16 mouse cellular contexts compared by ENCODE assay signal in genomic region chr4:107812336-107812735, GRCm38 (mm10).
"Had no signal": no experiment of that assay in that cellular context is flagged by ENCODE, and none has a peak within 500 bp of the region (broad histone marks: within the 10 kb centered on the region; RNA-seq: fewer than 3 reads in every experiment).

No protein-coding gene starts in this region.

- H3K27ac ChIP-seq: layer of hippocampus, adult 2 months; liver, embryonic 13.5 days; lung, embryonic 15.5 days; macrophage had no signal

- H3K27me3 ChIP-seq: liver, embryonic 13.5 days; lung, embryonic 15.5 days; megakaryocyte, embryonic 14.5 days; neural tube, embryonic 15.5 days had no signal

- H3K36me3 ChIP-seq: lung, embryonic 15.5 days had no signal

- H3K9ac ChIP-seq: liver, embryonic 13.5 days; liver, postnatal 0 days; lung, embryonic 15.5 days; neural tube, embryonic 15.5 days had no signal

- H3K4me2 ChIP-seq: liver, embryonic 13.5 days; lung, embryonic 15.5 days; neural tube, embryonic 15.5 days had no signal

- H3K9me3 ChIP-seq: liver, embryonic 13.5 days; lung, embryonic 15.5 days; megakaryocyte, embryonic 14.5 days; neural tube, embryonic 15.5 days had no signal

- DNase-seq: kidney, adult 11 months; kidney, postnatal 10 days; kidney, postnatal 4 days; liver; liver, postnatal 0 days; lung, postnatal 14 days; right cerebral cortex, adult 18-20 months; right cerebral cortex, postnatal 25 days; thymus, postnatal 36 days had no signal

- H3K4me3 ChIP-seq: layer of hippocampus, adult 2 months; liver, embryonic 13.5 days; lung, embryonic 15.5 days; myocyte; neural tube, embryonic 15.5 days had no signal

- H3K4me1 ChIP-seq: lung, embryonic 15.5 days had no signal

- ATAC-seq: liver, postnatal 0 days had no signal
